Mouse (Mus musculus): Measurements from ENCODE around the gene Irak3.

DNA sequence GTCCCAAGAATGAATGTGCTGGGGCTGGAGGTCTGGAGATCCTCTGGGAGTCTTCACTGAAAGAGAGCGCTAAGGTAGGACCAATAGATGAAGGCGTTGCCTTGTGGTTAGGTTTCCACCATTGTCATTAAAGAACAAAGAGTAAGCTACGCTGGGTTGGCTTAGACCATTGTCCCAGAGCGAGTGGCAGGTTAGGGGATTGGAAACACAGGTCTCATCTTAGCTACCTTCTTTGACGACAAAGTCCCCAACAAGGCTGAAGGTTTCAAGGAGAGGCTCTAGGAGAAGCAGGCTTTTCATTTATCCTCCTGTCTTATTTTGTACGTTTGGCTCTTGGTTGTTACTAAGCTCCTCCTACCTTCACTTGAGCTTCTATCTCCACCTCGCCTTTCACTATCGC lies 36.3 kb upstream of the Irak3 start:
- TF ChIP-seq EP300 (IDR thresholded peaks at IDR 0.05; ENCODE audit: insufficient read depth, low read depth, low read length) (no peak), CTCF (IDR thresholded peaks at IDR 0.05; ENCODE audit: low read depth, low read length) (no peak)

All from ES-Bruce4 (cell line).